Mouse (Mus musculus) limb, embryonic 12.5 days (tissue): Measurements from ENCODE around the gene Frem2. TPM values are rescaled to one million over a fixed set of nuclear protein-coding genes. Genes with fewer than 3 reads are reported as not detected.

Experiments
- ATAC-seq: fragments of 200-750 bp; cut with Nextera tagmentation; 2 replicates; pipeline ENCODE4 v1.8.0; 2017; ENCODE audit warnings: low read depth, moderate TSS enrichment; ENCODE audit not compliant: insufficient number of reproducible peaks, insufficient read depth, low FRiP score, low TSS enrichment
- H3K27ac ChIP-seq: fragments of 300-500 bp; sonication (generic); 2 replicates; pipeline ENCODE4 v1.5.1; 2016; ENCODE audit warnings: mild to moderate bottlenecking, moderate library complexity
- H3K27me3 ChIP-seq: fragments of 300-500 bp; sonication (generic); 2 replicates; pipeline ENCODE4 v1.6.1; 2016; ENCODE audit warnings: mild to moderate bottlenecking, moderate library complexity
- H3K36me3 ChIP-seq: fragments of 300-500 bp; sonication (generic); 2 replicates; pipeline ENCODE4 v1.6.1; 2016; ENCODE audit warnings: mild to moderate bottlenecking, moderate library complexity
- H3K4me1 ChIP-seq: fragments of 300-500 bp; sonication (generic); replicated peaks from 2 replicates; pipeline ENCODE4 v1.6.1; 2016
- H3K4me2 ChIP-seq: fragments of 300-500 bp; sonication (generic); 2 replicates; pipeline ENCODE4 v1.6.1; 2016; ENCODE audit warnings: mild to moderate bottlenecking, moderate library complexity
- H3K4me3 ChIP-seq: fragments of 300-500 bp; sonication (generic); replicated peaks from 2 replicates; pipeline ENCODE4 v1.5.1; 2016; ENCODE audit warnings: mild to moderate bottlenecking
- H3K9ac ChIP-seq: fragments of 300-500 bp; sonication (generic); replicated peaks from 2 replicates; pipeline ENCODE4 v1.6.1; 2016; ENCODE audit warnings: mild to moderate bottlenecking, moderate library complexity
- H3K9me3 ChIP-seq: fragments of 300-500 bp; sonication (generic); 2 replicates; pipeline ENCODE4 v1.6.1; 2016; ENCODE audit warnings: mild to moderate bottlenecking, moderate library complexity
- WGBS: fragments of 180-500 bp; shearing (Covaris S2); methylation state at CpG from one replicate; pipeline ENCODE4 v1.1.7; 2016; 5-methylcytosine and 5-hydroxymethylcytosine counted together
- polyA plus RNA-seq: library from polyadenylated mRNA; unstranded; fragments of >200 nt; fragmentation: Nextera tagmentation; extraction: Ambion mirVana; gene quantifications from 2 replicates; pipeline ENCODE4 v1.2.1, GENCODE M21; 2016

Frem2 gene
- polyA plus RNA-seq, 1 experiment from 2014 or later = 7.6 TPM

DNA sequence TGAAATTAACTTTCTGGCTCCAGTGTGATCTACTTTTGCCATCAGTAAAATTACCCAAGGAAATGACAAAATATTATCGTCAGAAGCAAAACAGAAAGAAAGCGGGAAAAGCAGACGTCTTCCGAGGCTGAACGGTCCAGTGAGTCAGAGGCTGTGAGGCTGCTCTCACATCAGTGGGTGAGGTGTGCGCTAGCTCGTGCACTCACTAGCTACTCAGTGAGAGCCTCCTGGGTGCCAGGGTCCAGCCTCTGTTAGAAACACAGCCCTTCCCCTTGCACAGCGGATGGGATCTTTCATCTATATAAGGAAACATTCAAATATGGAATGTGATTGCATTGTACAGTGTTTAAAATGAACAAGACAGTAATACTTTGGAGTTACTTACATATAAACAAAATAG lies 36.8 kb downstream of the Frem2 start:
- Histone ChIP-seq H3K27ac (no peak overlapping the region), H3K4me3 (no peak overlapping the region), H3K27me3 (no peaks in the 10 kb centered on the region), H3K9ac (no peak overlapping the region), H3K36me3 (no peaks in the 10 kb centered on the region), H3K4me2 (no peak overlapping the region), H3K9me3 (no peaks in the 10 kb centered on the region), H3K4me1 (peaks cover 15% of the 10 kb centered on the region)
- 89% methylated on average over 8 of the region's 8 CpGs for WGBS
- no peak for ATAC-seq

DNA sequence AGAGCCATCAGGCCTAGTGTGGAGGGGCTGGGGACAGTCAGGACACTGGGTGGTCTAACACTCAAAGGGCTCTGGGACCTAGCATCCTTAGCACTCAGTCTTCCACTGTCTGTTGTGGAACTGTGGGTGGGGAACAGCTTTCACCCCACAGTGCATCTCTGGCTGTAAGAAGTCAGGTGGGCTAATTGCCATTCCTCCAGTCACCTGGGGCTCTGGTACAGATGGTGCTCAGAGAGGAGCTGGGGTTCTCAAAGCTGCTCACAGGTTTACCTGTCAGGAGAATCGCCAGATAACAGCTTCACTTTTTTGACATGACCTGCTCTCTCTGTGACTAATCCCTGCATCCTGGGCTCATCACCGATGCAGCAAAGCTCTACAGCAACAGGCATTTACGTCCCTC lies 46.0 kb downstream of the Frem2 start:
- no peak for ATAC-seq
- Histone ChIP-seq H3K4me2 (no peak overlapping the region), H3K4me1 (no peaks in the 10 kb centered on the region; the same call in 1 of the 2 replicates), H3K36me3 (no peaks in the 10 kb centered on the region), H3K27ac (no peak overlapping the region), H3K27me3 (no peaks in the 10 kb centered on the region), H3K4me3 (no peak overlapping the region), H3K9ac (no peak overlapping the region), H3K9me3 (peaks cover under 1% of the 10 kb centered on the region; the same call in 1 of the 2 replicates)
- WGBS = 79% methylated on average over 3 of the region's 3 CpGs

DNA sequence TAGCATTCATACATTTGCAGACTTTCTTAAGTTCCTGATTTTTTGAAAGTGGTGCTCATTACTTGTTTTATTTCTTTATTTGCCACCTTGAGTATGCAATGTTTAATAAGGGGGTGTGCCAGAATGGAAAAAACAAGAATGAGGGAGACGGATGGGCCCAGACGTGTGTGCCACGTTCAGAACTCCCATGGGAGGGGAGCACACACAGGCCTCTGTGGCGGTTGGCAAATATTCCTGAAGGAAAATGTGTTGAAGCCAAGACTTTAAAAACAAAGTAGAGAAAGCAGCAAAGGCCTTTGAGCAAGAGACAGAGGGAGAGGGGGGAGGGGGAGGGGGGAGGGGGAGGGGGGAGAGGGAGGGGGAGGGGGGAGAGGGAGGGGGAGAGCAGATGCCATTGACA lies 47.3 kb downstream of the Frem2 start:
- no peak overlapping the region for H3K4me2 ChIP-seq
- H3K9ac ChIP-seq = no peak overlapping the region
- H3K4me3 ChIP-seq = no peak overlapping the region
- no peaks in the 10 kb centered on the region; the same call in 1 of the 2 replicates for H3K4me1 ChIP-seq
- no peak overlapping the region for H3K27ac ChIP-seq
- no peak for ATAC-seq
- H3K36me3 ChIP-seq = 0 out of 2 replicates have a peak, but pooled peaks cover 3% of the 10 kb centered on the region
- 60% methylated on average over 4 of the region's 4 CpGs for WGBS
- peaks cover 11% of the 10 kb centered on the region for H3K9me3 ChIP-seq
- H3K27me3 ChIP-seq = no peaks in the 10 kb centered on the region

DNA sequence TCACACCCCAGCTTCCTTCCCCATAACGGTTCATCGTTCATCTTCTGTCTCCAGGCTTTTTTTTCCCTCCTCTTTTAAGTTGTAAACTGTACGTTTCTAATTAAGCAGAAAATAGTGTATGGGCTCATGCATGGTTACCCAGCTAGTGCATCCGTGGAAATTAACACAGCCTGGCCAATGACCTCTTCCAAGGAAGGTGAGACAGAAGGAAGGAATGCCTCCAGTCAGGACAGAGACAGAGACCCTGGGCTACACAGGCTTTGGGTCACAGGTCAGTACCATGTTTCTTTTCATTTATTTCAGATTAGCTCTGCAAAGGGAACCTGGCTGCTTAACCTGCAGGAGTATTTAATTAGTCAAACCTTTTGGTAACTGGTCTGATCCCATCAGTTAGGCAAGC lies 57.0 kb downstream of the Frem2 start:
- Histone ChIP-seq H3K9ac (no peak overlapping the region), H3K9me3 (peaks cover 1% of the 10 kb centered on the region), H3K27ac (peak overlapping the region; percentile 67; the same call in 1 of the 2 replicates), H3K36me3 (0 out of 2 replicates have a peak, but pooled peaks cover under 1% of the 10 kb centered on the region), H3K4me1 (peaks cover 32% of the 10 kb centered on the region), H3K4me3 (no peak overlapping the region), H3K4me2 (no peak overlapping the region), H3K27me3 (no peaks in the 10 kb centered on the region)
- no peak for ATAC-seq
- WGBS = 33% methylated on average over 4 of the region's 4 CpGs

DNA sequence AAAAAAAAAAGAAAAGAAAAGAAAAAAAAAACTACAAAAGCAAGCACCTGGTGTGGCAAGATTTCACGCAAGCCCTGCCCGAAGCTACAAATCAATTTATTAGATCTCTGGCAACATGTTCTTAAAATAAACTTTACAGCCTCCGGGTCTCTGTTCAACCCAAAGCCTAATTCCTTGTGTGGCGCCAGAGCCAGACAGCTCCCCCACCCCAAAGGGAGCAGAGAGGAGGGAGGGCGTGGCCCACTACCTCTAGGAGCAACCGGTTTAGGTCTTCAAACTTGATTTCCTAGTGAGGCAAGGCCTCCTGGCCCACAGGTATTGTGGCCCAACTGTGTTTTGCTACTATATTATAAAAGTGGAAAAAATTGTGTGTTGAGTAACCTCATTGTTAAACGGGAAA lies 57.8 kb downstream of the Frem2 start:
- ATAC-seq = peak; percentile 49; the same call in 1 of the 2 replicates
- Histone ChIP-seq H3K9me3 (no peaks in the 10 kb centered on the region), H3K4me3 (no peak overlapping the region), H3K27ac (peak overlapping the region; percentile 67), H3K27me3 (no peaks in the 10 kb centered on the region), H3K36me3 (no peaks in the 10 kb centered on the region), H3K9ac (no peak overlapping the region), H3K4me1 (peaks cover 32% of the 10 kb centered on the region), H3K4me2 (peak overlapping the region; percentile 17; the same call in 1 of the 2 replicates)
- WGBS = 12% methylated on average over 7 of the region's 7 CpGs

DNA sequence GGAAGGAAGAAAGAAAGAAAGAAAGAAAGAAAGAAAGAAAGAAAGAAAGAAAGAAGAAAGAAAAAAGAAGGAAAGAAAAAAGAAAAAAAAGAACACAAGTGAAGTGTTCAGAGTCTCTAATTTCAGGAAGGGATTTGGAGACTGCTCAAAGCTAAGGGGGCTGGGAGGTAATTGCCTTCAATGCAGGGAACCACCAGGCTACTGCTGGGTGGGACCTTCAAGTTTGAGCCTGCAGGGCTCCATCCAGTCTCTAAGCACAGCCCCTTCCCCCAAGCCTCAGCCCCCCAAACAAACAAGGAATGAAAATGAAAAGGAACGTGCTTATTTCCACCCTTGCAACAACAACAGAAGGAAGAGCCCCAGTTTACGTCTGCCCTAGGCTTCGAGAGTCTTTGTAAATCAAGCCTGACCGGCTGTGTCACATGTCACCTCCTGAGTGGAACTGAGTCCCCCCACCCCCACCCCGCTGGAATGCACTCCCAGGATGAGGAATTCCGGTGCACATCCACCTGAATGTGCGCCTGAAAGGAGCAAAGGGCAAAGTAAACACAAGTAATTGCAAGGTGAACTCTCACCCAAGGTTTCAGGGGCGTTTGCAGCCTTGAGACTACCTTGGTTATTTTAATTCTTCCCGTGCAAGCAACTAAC lies 58.9 kb downstream of the Frem2 start:
- under 1% methylated on average over 9 of the region's 9 CpGs for WGBS
- Histone ChIP-seq H3K4me2 (peak overlapping the region; percentile 36), H3K27me3 (no peaks in the 10 kb centered on the region), H3K27ac (peak overlapping the region; percentile 70), H3K9me3 (no peaks in the 10 kb centered on the region), H3K36me3 (no peaks in the 10 kb centered on the region), H3K9ac (no peak overlapping the region), H3K4me3 (no peak overlapping the region), H3K4me1 (peaks cover 32% of the 10 kb centered on the region)
- peak; percentile 54; the same call in 1 of the 2 replicates for ATAC-seq

DNA sequence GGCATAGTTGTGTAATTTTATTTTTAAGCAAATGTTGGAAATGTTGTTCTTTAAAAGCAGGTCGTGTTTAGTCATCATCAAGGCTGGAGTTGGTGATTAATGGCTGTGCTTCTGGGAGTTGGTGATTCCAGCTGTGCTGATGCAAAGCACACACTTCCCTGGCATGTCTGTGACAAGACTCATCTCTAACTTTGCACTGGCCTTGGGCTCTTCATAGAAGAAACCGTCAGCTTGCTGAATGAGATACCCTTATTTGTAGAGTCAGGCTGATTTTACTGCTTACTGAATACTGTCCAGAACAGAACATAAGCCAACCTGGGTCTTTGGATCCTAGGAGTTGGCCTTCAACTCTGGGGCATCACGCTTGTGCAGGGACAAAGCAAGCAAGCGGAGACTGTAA lies 62.7 kb downstream of the Frem2 start:
- WGBS = 56% methylated on average over 4 of the region's 4 CpGs
- Histone ChIP-seq H3K4me2 (no peak overlapping the region), H3K9me3 (no peaks in the 10 kb centered on the region), H3K27ac (no peak overlapping the region), H3K4me3 (no peak overlapping the region), H3K9ac (no peak overlapping the region), H3K4me1 (peaks cover 30% of the 10 kb centered on the region), H3K27me3 (no peaks in the 10 kb centered on the region), H3K36me3 (no peaks in the 10 kb centered on the region)
- no peak for ATAC-seq

DNA sequence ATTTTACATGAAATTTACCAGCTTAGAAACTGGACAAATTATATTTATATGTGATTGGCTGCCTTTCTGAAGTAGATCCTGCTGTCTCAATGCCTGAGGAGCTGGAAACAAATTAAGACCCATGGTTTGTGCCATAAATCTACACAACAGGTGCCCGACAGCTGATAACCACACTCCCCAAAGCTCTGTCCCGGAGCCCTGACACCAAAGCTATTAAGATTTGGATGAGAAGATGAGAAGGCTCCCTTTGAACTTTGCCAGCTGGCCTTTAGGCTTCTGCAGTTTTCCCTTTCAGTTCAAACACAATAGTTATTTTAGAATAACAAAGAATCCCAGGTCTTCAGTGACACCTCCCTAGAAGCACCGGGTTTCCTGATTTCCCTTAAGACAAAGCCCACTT lies 63.4 kb downstream of the Frem2 start:
- no peak overlapping the region for H3K4me2 ChIP-seq
- H3K4me1 ChIP-seq = peaks cover 25% of the 10 kb centered on the region
- no peaks in the 10 kb centered on the region for H3K9me3 ChIP-seq
- no peak overlapping the region for H3K9ac ChIP-seq
- no peaks in the 10 kb centered on the region for H3K27me3 ChIP-seq
- no peaks in the 10 kb centered on the region for H3K36me3 ChIP-seq
- H3K27ac ChIP-seq = no peak overlapping the region
- H3K4me3 ChIP-seq = no peak overlapping the region
- 2% methylated on average over 3 of the region's 3 CpGs for WGBS
- no peak for ATAC-seq

DNA sequence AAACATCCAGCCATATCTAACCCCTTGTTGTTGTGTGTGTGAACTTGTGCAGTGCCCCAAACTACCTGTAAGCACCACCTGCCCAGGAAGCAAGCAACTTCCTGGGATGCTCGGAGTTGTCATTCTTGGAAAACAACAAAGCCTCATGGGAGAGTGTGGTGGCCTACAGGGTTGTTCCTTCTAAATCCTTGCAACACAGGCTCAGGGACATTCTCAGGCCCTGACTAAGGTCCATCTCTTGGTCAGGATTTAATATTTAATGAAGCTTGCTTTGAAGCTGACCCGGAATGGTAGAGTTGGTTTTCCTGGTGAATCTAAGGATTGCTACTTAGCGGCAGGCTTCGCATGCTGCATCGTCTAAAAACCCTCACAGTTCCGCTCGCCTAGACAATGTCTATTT lies 65.1 kb downstream of the Frem2 start:
- Histone ChIP-seq H3K27ac (no peak overlapping the region), H3K4me3 (no peak overlapping the region), H3K9me3 (no peaks in the 10 kb centered on the region), H3K9ac (no peak overlapping the region), H3K4me2 (no peak overlapping the region), H3K4me1 (0 out of 2 replicates have a peak, but pooled peaks cover 10% of the 10 kb centered on the region), H3K27me3 (no peaks in the 10 kb centered on the region), H3K36me3 (no peaks in the 10 kb centered on the region)
- no peak for ATAC-seq
- WGBS = 93% methylated on average over 7 of the region's 7 CpGs

DNA sequence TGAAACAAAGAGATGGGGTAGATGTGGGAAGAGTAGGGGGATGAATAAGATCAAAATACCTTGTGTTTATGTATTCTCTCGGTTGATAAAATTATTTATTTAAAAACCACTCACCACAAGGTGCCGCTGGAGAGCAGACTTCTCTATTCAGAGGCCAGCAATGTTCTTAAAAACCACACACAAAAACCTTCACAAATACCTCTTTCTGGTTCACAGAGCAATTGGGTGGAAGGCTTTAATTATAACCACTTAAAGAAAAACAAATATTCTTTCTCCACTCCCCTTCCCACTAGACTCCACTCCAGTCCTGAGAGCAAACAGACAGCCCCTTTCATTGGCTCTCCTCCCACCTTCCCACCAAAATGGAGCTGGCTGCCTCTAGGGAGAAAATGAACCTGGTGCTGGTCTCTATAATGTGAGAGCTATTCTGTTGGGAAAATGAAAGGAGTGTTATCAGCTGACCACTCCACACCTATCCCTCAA lies 67.0 kb downstream of the Frem2 start:
- Histone ChIP-seq H3K9me3 (no peaks in the 10 kb centered on the region), H3K36me3 (no peaks in the 10 kb centered on the region), H3K4me1 (0 out of 2 replicates have a peak, but pooled peaks cover 8% of the 10 kb centered on the region), H3K4me2 (no peak overlapping the region), H3K27me3 (no peaks in the 10 kb centered on the region), H3K27ac (no peak overlapping the region), H3K4me3 (no peak overlapping the region), H3K9ac (no peak overlapping the region)
- 0 out of 2 replicates have a peak, but pooled peaks have one; percentile 47 for ATAC-seq
- WGBS = 2% methylated on average over 2 of the region's 2 CpGs

DNA sequence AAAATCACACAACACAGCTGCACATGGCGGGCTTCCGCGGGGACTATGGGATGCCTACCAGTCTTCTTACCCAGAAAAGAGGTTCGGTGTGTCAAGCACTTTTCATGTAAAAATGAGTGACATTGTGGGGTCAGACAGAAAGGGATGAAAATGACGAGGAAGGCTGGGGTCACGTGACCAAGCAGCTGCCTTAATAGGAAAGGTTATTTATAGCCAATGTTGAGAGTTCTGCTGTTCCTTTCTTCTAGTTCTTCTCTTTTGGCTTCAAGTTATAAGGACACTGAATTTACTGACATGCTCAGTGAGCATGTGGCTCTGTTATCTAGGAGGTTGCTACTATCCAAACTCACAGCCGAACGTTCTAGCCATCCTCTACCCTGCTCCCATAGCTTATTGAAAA lies 73.9 kb downstream of the Frem2 start:
- no peak for ATAC-seq
- Histone ChIP-seq H3K9ac (no peak overlapping the region), H3K4me3 (no peak overlapping the region), H3K9me3 (no peaks in the 10 kb centered on the region), H3K27ac (no peak overlapping the region), H3K27me3 (no peaks in the 10 kb centered on the region), H3K4me2 (no peak overlapping the region), H3K4me1 (no peaks in the 10 kb centered on the region), H3K36me3 (no peaks in the 10 kb centered on the region)
- 86% methylated on average over 8 of the region's 8 CpGs for WGBS
